Mouse (Mus musculus): ENCODE data around the gene Tnks1bp1.

Tnks1bp1 gene

DNA sequence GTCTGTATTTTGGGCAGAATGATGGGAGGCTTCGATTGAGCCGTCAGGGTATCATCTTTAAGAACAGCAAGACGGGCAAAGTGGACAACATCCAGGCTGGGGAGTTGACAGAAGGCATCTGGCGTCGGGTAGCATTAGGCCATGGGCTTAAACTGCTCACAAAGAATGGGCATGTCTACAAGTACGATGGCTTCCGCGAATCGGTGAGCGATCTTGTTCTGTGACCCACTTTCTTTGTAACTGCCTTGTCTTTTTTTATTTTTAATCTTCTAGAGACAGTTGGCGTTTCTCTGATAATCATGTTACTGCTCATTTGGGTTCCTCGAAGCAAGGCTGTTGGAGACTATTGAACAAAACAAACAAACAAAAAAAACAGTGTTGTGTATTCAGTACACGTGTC is 9.5 kb upstream of the Tnks1bp1 start:
- no peak for DNase-seq (ENCODE audit: low read depth, low spot score)

DNA sequence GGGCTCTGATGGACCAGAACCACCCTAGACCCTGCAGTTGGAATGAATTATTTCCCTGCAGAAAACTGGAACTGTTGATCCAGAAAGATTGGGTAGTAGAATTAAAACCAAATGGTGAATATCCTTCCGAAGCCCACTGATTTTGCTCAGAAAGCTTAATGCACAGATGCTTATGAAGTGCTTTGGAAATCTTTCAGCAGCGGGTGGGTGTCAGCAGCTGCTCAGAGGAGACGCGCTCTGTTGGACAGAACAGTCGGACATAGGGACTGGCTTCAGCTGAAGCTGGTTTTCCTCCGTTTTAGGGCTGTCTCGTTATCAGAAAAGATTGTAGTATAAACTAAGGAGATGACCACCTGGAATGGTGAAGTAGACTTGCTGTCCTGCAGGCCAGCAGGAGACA is 4.2 kb upstream of the Tnks1bp1 start:
- no peak for DNase-seq (ENCODE audit: low read depth, low spot score)

GRCm38 (mm10) chr2:85046222-85046621 is 1.6 kb upstream of the Tnks1bp1 start:
- DNase-seq (ENCODE audit: low read depth, low spot score), result no peak

- DNase-seq (ENCODE audit: low read depth, low spot score), result no peak
Measured at GRCm38 (mm10) chr2:85047081-85047480, 741 bp upstream of the Tnks1bp1 start.

DNA sequence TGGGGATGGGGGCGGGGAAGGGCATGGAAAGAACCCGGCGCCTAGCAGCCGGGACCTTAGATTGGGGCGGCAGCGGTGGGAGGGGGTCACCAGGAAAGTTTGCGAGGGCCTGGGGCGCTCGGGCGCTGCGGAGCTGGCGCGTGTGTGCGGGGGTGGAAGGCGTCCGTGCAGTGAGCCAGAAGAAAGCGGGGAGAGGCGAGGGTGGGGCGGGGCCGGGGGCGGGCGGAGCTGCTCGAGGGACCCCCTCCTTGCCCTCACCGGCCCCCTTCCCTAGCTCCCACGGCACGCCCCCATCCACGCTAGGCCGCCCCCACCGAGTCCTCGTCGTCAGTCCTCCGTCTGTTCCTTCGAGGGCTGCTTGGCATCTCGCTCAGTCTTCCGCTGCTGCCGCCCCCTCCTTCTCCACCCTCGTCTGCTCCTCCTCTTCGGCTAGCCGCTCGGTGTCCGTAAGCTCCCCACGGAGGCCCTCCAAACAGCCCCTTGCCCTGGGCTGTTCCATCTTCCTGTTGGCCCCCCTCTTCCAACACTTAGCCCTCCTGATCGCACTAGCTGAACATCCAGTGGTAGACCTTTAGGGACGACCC is 438 bp downstream of the Tnks1bp1 start:
- DNase-seq (ENCODE audit: low read depth, low spot score), result peak; percentile 75

- peak; percentile 15 for DNase-seq (ENCODE audit: low read depth, low spot score)
Measured at GRCm38 (mm10) chr2:85049277-85049676, 1.5 kb downstream of the Tnks1bp1 start.

GRCm38 (mm10) chr2:85050001-85050634 is 2.3 kb downstream of the Tnks1bp1 start:
- DNase-seq (ENCODE audit: low read depth, low spot score), result no peak

GRCm38 (mm10) chr2:85050746-85051145 is 2.9 kb downstream of the Tnks1bp1 start:
- no peak for DNase-seq (ENCODE audit: low read depth, low spot score)

- no peak for DNase-seq (ENCODE audit: low read depth, low spot score)
Measured at GRCm38 (mm10) chr2:85053192-85053816, 5.5 kb downstream of the Tnks1bp1 start.

- DNase-seq (ENCODE audit: low read depth, low spot score), result no peak
Measured at GRCm38 (mm10) chr2:85056711-85057110, 8.9 kb downstream of the Tnks1bp1 start.

DNA sequence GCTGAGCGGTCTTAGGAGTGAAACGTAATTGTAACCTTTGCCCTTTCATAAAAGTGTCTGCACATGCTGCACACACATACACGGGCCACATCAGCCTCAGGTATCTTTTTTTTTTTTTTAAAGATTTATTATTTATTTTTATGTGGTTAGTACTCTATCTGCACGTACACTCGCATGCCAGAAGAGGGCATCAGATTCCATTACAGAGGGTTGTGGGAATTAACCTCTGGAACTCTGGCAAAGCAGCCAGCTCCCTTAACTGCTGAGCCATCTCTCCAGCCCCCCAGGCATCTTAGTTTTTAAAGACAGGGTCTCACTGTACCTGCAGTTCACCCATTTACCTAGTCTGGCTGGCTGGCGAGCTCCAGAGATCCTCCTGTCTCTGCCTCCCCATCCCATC is 11.9 kb downstream of the Tnks1bp1 start:
- DNase-seq (ENCODE audit: low read depth, low spot score), result no peak

- DNase-seq (ENCODE audit: low read depth, low spot score), result peak; percentile 47
Measured at GRCm38 (mm10) chr2:85060591-85061060, 12.8 kb downstream of the Tnks1bp1 start.

- no peak for DNase-seq (ENCODE audit: low read depth, low spot score)
Measured at GRCm38 (mm10) chr2:85061107-85061541, 13.3 kb downstream of the Tnks1bp1 start.

DNA sequence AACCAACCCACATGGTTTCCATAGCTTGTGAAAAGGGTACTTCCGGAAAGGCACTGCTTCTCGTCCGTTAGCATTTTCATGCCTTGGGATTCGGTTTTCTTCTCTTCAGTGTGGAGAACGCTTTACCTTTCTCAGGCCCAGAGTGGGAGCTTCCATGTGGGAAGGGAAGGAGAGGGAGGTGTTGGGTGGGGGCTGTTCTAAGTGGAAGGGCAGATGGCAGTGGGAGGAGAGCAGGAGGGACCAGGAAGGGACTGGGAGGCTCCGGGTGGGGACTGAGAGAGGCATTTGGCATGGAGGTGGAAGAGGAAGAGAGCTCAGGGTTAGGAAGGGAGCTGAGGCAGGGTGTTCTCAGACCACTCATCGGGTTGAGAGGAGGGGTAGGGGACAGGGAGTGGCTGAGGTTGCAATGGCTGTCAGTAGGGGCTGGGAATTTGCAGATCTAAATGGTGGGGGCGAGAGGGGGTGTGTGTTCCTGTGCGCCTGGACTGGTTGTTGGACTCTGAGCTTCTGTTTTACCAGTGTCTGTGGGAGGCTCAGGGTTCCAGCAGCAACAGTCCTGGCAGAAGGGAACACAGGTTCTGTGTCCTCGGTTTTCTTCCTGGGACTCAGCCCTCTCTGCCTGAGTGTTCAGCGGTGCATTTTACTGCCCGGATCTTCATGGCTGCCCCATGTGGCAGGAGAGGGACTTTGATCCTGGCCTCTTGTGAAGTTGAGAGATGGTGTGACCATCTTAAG is 17.5 kb downstream of the Tnks1bp1 start:
- DNase-seq (ENCODE audit: low read depth, low spot score), result no peak

DNA sequence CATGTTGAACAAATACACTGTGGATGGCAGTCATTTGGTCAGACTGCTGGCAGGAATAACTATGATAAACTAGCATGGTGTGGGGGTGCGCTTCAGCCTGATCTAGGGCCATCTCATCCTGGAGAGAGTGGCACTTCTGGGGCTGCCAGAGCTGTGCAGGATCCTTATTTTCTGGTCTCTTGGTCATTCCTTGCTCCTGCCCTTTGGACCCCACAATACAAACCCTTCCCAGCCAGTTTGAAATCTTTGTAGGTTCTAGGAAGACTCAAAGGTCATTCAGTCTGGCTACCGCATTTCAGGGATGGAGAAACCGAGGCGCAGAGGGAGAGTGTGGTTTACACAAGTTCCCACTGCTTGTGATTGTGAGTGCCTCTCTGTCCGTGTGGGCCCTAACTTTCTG is 19.1 kb downstream of the Tnks1bp1 start:
- no peak for DNase-seq (ENCODE audit: low read depth, low spot score)

DNA sequence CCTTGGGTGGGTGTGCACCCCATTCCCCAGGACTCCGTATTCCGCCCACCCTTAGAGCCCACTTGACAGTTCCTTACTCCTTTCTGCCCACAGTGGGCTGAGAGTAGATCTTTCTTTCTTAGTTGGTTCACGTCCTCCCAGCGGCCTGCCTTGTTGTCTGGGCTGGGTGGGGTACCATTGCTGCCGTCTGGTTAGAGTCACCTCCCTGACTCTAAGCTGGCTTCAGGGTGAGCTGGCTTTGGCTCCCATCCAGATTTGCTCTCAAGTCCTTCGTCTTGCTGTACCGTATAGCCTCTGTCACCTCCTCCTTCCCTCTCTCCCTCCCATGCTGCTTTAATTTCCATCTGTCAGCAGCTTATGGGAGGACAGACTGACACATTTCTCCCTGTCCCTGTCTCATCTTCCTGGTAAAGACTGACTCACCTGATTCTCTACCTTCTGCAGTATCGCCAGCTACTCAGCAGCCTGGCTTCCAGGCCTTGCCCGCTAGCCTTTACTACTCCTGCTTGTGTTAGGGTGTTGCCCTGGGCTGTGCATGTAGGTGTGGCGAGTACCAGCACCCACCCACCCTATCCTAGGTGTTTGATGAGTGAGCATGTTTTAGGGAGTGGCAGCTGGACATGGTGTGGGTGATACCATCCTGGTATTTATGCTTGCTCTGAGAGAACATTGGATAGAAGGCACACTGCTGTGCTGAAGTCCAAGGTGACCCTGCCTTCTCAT is 20.2 kb downstream of the Tnks1bp1 start:
- no peak for DNase-seq (ENCODE audit: low read depth, low spot score)

- DNase-seq (ENCODE audit: low read depth, low spot score), result no peak
Measured at GRCm38 (mm10) chr2:85068626-85069025, 20.8 kb downstream of the Tnks1bp1 start.

GRCm38 (mm10) chr2:85070086-85070485 is 22.3 kb downstream of the Tnks1bp1 start:
- no peak for DNase-seq (ENCODE audit: low read depth, low spot score)

- DNase-seq (ENCODE audit: low read depth, low spot score), result no peak
Measured at GRCm38 (mm10) chr2:85071921-85072320, 24.1 kb downstream of the Tnks1bp1 start.

GRCm38 (mm10) chr2:85073751-85074150 is 25.9 kb downstream of the Tnks1bp1 start:
- no peak for DNase-seq (ENCODE audit: low read depth, low spot score)

Data from CD4-positive, CD25-positive, alpha-beta regulatory T cell, adult 2 months (primary cell).